Mouse (Mus musculus) spleen, adult 2 months (tissue): Measurements from ENCODE around the gene Notum.

Source experiments
- CTCF ChIP-seq: fragments of 200-500 bp; IDR thresholded peaks from 2 replicates; pipeline ENCODE4 v1.5.1; 2011; ENCODE audit warnings: mild to moderate bottlenecking, inconsistent platforms; ENCODE audit not compliant: insufficient read depth, insufficient read length, insufficient replicate concordance; ENCODE audit errors: extremely low read depth
- POLR2A ChIP-seq: fragments of 200-500 bp; IDR thresholded peaks from 2 replicates; pipeline ENCODE4 v1.6.1; 2011; ENCODE audit warnings: low read depth, low read length, inconsistent platforms

GRCm38 (mm10) chr11:120706120-120706519 lies 45.1 kb upstream of the Notum start:
- TF ChIP-seq POLR2A (no peak), CTCF (no peak)
